Mouse (Mus musculus): ENCODE measurements around the gene B3galt1. TPM values are rescaled to one million over a fixed set of nuclear protein-coding genes. Genes with fewer than 3 reads are reported as not detected.

B3galt1 gene
- total and polyA plus RNA-seq, 3 experiments, result not detected

- TF ChIP-seq USF1 (IDR thresholded peaks at IDR 0.05; ENCODE audit: low read depth, low read length), result no peak
- TF ChIP-seq MEF2A (IDR thresholded peaks at IDR 0.05; ENCODE audit: extremely low read depth, insufficient replicate concordance, low read depth, low read length, poor library complexity, severe bottlenecking), result no peak
- no peak for TF ChIP-seq ZKSCAN1 (IDR thresholded peaks at IDR 0.05; ENCODE audit: low read depth, low read length)
- no peak for TF ChIP-seq RAD21 (IDR thresholded peaks at IDR 0.05; ENCODE audit: low read depth, low read length)
- no peaks in the 10 kb centered on the region for H3K36me3 ChIP-seq (ENCODE audit: control insufficient read depth in 1 of 2, insufficient read depth in 2 of 2, low read length in 2 of 2)
- no peaks in the 10 kb centered on the region for H3K9me3 ChIP-seq (replicated peaks; ENCODE audit: insufficient read depth, low read length)
- no peaks in the 10 kb centered on the region for H3K4me1 ChIP-seq (ENCODE audit: control insufficient read depth in 1 of 2, insufficient read depth in 2 of 2, low read length in 2 of 2)
- no peaks in the 10 kb centered on the region for H3K27me3 ChIP-seq (ENCODE audit: control insufficient read depth in 1 of 2, insufficient read depth in 2 of 2, low read length in 2 of 2)
- no peak for DNase-seq (ENCODE audit: low read depth, low spot score)
- H3K79me2 ChIP-seq (ENCODE audit: control insufficient read depth, insufficient read depth, low read length, poor library complexity), result no peaks in the 10 kb centered on the region
- H3K9ac ChIP-seq (ENCODE audit: control insufficient read depth, low read depth, low read length, poor library complexity, severe bottlenecking), result no peak overlapping the region
- no peak overlapping the region for H3K4me3 ChIP-seq (ENCODE audit: control insufficient read depth in 1 of 2, insufficient read depth in 1 of 2, low read depth in 2 of 2, low read length in 2 of 2)
- no peak overlapping the region for H3K27ac ChIP-seq (ENCODE audit: control insufficient read depth, low read depth, low read length)
These were observed 30.3 kb upstream of the B3galt1 start for GRCm38 (mm10) chr2:67535347-67535746.

GRCm38 (mm10) chr2:67539426-67539825 lies 26.2 kb upstream of the B3galt1 start:
- no peak for DNase-seq (ENCODE audit: low read depth, low spot score)
- Histone ChIP-seq H3K27me3 (ENCODE audit: control insufficient read depth in 1 of 2, insufficient read depth in 2 of 2, low read length in 2 of 2) (no peaks in the 10 kb centered on the region), H3K4me3 (ENCODE audit: control insufficient read depth in 1 of 2, insufficient read depth in 1 of 2, low read depth in 2 of 2, low read length in 2 of 2) (no peak overlapping the region), H3K27ac (ENCODE audit: control insufficient read depth, low read depth, low read length) (no peak overlapping the region), H3K9ac (ENCODE audit: control insufficient read depth, low read depth, low read length, poor library complexity, severe bottlenecking) (no peak overlapping the region), H3K4me1 (ENCODE audit: control insufficient read depth in 1 of 2, insufficient read depth in 2 of 2, low read length in 2 of 2) (no peaks in the 10 kb centered on the region), H3K36me3 (ENCODE audit: control insufficient read depth in 1 of 2, insufficient read depth in 2 of 2, low read length in 2 of 2) (no peaks in the 10 kb centered on the region), H3K79me2 (ENCODE audit: control insufficient read depth, insufficient read depth, low read length, poor library complexity) (no peaks in the 10 kb centered on the region), H3K9me3 (replicated peaks; ENCODE audit: insufficient read depth, low read length) (no peaks in the 10 kb centered on the region)
- TF ChIP-seq TBP (IDR thresholded peaks at IDR 0.05; ENCODE audit: low read depth, low read length) (no peak), NELFE (IDR thresholded peaks at IDR 0.05; ENCODE audit: low read depth, low read length) (no peak), POLR2A (IDR thresholded peaks at IDR 0.05; ENCODE audit: control insufficient read depth in 1 of 2, insufficient read depth in 1 of 2, low read depth in 1 of 2, low read length in 2 of 2, poor library complexity in 1 of 2) (no peak), RCOR1 (IDR thresholded peaks at IDR 0.05; ENCODE audit: low read depth, low read length) (no peak), NRF1 (IDR thresholded peaks at IDR 0.05; ENCODE audit: insufficient read depth, low read depth, low read length, poor library complexity, severe bottlenecking) (no peak), ZMIZ1 (IDR thresholded peaks at IDR 0.05; ENCODE audit: low read depth, low read length) (no peak), E2F4 (IDR thresholded peaks at IDR 0.05; ENCODE audit: borderline replicate concordance, low read depth, low read length) (no peak), RAD21 (IDR thresholded peaks at IDR 0.05; ENCODE audit: low read depth, low read length) (no peak), MAFK (IDR thresholded peaks at IDR 0.05; ENCODE audit: borderline replicate concordance, low read depth, low read length) (no peak), USF1 (IDR thresholded peaks at IDR 0.05; ENCODE audit: low read depth, low read length) (no peak), MAZ (IDR thresholded peaks at IDR 0.05; ENCODE audit: low read depth, low read length) (no peak), TCF12 (IDR thresholded peaks at IDR 0.05; ENCODE audit: low read depth, low read length) (no peak), CHD1 (IDR thresholded peaks at IDR 0.05; ENCODE audit: low read depth, low read length) (no peak), GATA1 (IDR thresholded peaks at IDR 0.05; ENCODE audit: low read depth, low read length) (no peak), KAT2A (conservative IDR thresholded peaks at IDR 0.05; ENCODE audit: low read depth, low read length) (no peak), MAX (IDR thresholded peaks at IDR 0.05; ENCODE audit: low read length) (no peak), MEF2A (IDR thresholded peaks at IDR 0.05; ENCODE audit: extremely low read depth, insufficient replicate concordance, low read depth, low read length, poor library complexity, severe bottlenecking) (no peak), HCFC1 (IDR thresholded peaks at IDR 0.05; ENCODE audit: low read depth, low read length) (no peak), MXI1 (IDR thresholded peaks at IDR 0.05; ENCODE audit: low read depth, low read length) (no peak), TAL1 (IDR thresholded peaks at IDR 0.05; ENCODE audit: low read length) (no peak)

All from MEL (cell line).